Mouse (Mus musculus): ENCODE results near the gene Ccdc194. TPM values are rescaled to one million over a fixed set of nuclear protein-coding genes. Genes with fewer than 3 reads are reported as not detected.

The Ccdc194 gene
- polyA plus RNA-seq, 1 experiment from 2014 or later: 0.67 TPM

- no peaks in the 10 kb centered on the region for H3K9me3 ChIP-seq (replicated peaks)
- H3K4me2 ChIP-seq (replicated peaks): no peak overlapping the region
- H3K27ac ChIP-seq: no peak overlapping the region
- H3K4me1 ChIP-seq: peaks cover 16% of the 10 kb centered on the region
- H3K9ac ChIP-seq: no peak overlapping the region
- no peaks in the 10 kb centered on the region for H3K36me3 ChIP-seq
- ATAC-seq (ENCODE audit: low FRiP score): no peak
- 94% methylated on average over 4 of the region's 4 CpGs for WGBS
- H3K4me3 ChIP-seq: no peak overlapping the region
- peaks cover 88% of the 10 kb centered on the region for H3K27me3 ChIP-seq
These were observed 38.5 kb upstream of the Ccdc194 start for GRCm38 (mm10) chr8:71563992-71564391.

- H3K27me3 ChIP-seq: peaks cover 88% of the 10 kb centered on the region
- 0 out of 2 replicates have a peak, but pooled peaks have one; percentile 21 for ATAC-seq (ENCODE audit: low FRiP score)
- H3K4me3 ChIP-seq: peak overlapping the region; percentile 18; the same call in 1 of the 2 replicates
- H3K36me3 ChIP-seq: no peaks in the 10 kb centered on the region
- no peaks in the 10 kb centered on the region for H3K9me3 ChIP-seq (replicated peaks)
- no peak overlapping the region for H3K27ac ChIP-seq
- no peak overlapping the region for H3K9ac ChIP-seq
- H3K4me1 ChIP-seq: peaks cover 13% of the 10 kb centered on the region; the same call in 1 of the 2 replicates
- peak overlapping the region; percentile 42 for H3K4me2 ChIP-seq (replicated peaks)
- WGBS: 1% methylated on average over 33 of the region's 33 CpGs
These were observed 37.2 kb upstream of the Ccdc194 start for GRCm38 (mm10) chr8:71562751-71563150.

- H3K36me3 ChIP-seq: no peaks in the 10 kb centered on the region
- H3K27ac ChIP-seq: no peak overlapping the region
- H3K27me3 ChIP-seq: peaks cover 92% of the 10 kb centered on the region
- 5% methylated on average over 15 of the region's 15 CpGs for WGBS
- H3K4me3 ChIP-seq: no peak overlapping the region
- peaks cover 13% of the 10 kb centered on the region; the same call in 1 of the 2 replicates for H3K4me1 ChIP-seq
- H3K4me2 ChIP-seq (replicated peaks): no peak overlapping the region
- H3K9me3 ChIP-seq (replicated peaks): no peaks in the 10 kb centered on the region
- H3K9ac ChIP-seq: no peak overlapping the region
- 0 out of 2 replicates have a peak, but pooled peaks have one; percentile 46 for ATAC-seq (ENCODE audit: low FRiP score)
These were observed 35.9 kb upstream of the Ccdc194 start for GRCm38 (mm10) chr8:71561401-71561800.

- Histone ChIP-seq H3K4me3 (no peak overlapping the region), H3K9me3 (replicated peaks) (no peaks in the 10 kb centered on the region), H3K27me3 (peaks cover 93% of the 10 kb centered on the region), H3K27ac (no peak overlapping the region), H3K36me3 (no peaks in the 10 kb centered on the region), H3K4me2 (replicated peaks) (no peak overlapping the region), H3K9ac (no peak overlapping the region), H3K4me1 (peaks cover 13% of the 10 kb centered on the region; the same call in 1 of the 2 replicates)
- no peak for ATAC-seq (ENCODE audit: low FRiP score)
- 90% methylated on average over 5 of the region's 5 CpGs for WGBS
These were observed 35.3 kb upstream of the Ccdc194 start for GRCm38 (mm10) chr8:71560765-71561164.

- H3K9ac ChIP-seq: no peak overlapping the region
- WGBS: 86% methylated on average over 3 of the region's 3 CpGs
- no peaks in the 10 kb centered on the region for H3K9me3 ChIP-seq (replicated peaks)
- no peak overlapping the region for H3K27ac ChIP-seq
- no peak overlapping the region for H3K4me2 ChIP-seq (replicated peaks)
- no peak overlapping the region for H3K4me3 ChIP-seq
- H3K36me3 ChIP-seq: no peaks in the 10 kb centered on the region
- peaks cover 96% of the 10 kb centered on the region for H3K27me3 ChIP-seq
- ATAC-seq (ENCODE audit: low FRiP score): no peak
- peaks cover 13% of the 10 kb centered on the region; the same call in 1 of the 2 replicates for H3K4me1 ChIP-seq
These were observed 34.6 kb upstream of the Ccdc194 start for GRCm38 (mm10) chr8:71560071-71560470.

- no peak for ATAC-seq (ENCODE audit: low FRiP score)
- H3K9ac ChIP-seq: no peak overlapping the region
These were observed 33.6 kb upstream of the Ccdc194 start for GRCm38 (mm10) chr8:71558958-71559690.

GRCm38 (mm10) chr8:71558071-71558957 is 32.8 kb upstream of the Ccdc194 start, which contains the start of gene Tmem221:
Gene Tmem221, minus strand, starts transcription at chr8:71558871.
- Histone ChIP-seq H3K27ac (no peak within 1 kb of the TSS), H3K9me3 (replicated peaks) (no peaks in the 10 kb centered on the region), H3K36me3 (no peaks in the 10 kb centered on the region), H3K4me1 (peaks cover 13% of the 10 kb centered on the region; the same call in 1 of the 2 replicates), H3K4me2 (replicated peaks) (peak within 1 kb of the TSS; percentile 35), H3K27me3 (peaks cover 88% of the 10 kb centered on the region), H3K9ac (no peak within 1 kb of the TSS), H3K4me3 (peak within 1 kb of the TSS; percentile 10)
- no peak for ATAC-seq (ENCODE audit: low FRiP score)
- 3% methylated on average over 70 of the region's 70 CpGs for WGBS

More at GRCm38 (mm10) chr8:71558958-71559690, 33.6 kb upstream of the Ccdc194 start:
- Histone ChIP-seq H3K9me3 (replicated peaks) (no peaks in the 10 kb centered on the region), H3K36me3 (no peaks in the 10 kb centered on the region), H3K27ac (no peak overlapping the region), H3K27me3 (peaks cover 91% of the 10 kb centered on the region), H3K4me2 (replicated peaks) (peak overlapping the region; percentile 35), H3K4me1 (peaks cover 13% of the 10 kb centered on the region; the same call in 1 of the 2 replicates), H3K4me3 (peak overlapping the region; percentile 10)
- WGBS: 2% methylated on average over 24 of the region's 24 CpGs

GRCm38 (mm10) chr8:71554644-71555043 is 29.1 kb upstream of the Ccdc194 start:
- no peak overlapping the region for H3K9ac ChIP-seq
- H3K27me3 ChIP-seq: peaks cover 51% of the 10 kb centered on the region
- no peak overlapping the region for H3K4me2 ChIP-seq (replicated peaks)
- WGBS: 100% methylated on average over 2 of the region's 2 CpGs
- no peaks in the 10 kb centered on the region for H3K36me3 ChIP-seq
- H3K27ac ChIP-seq: no peak overlapping the region
- H3K4me3 ChIP-seq: no peak overlapping the region
- no peaks in the 10 kb centered on the region for H3K9me3 ChIP-seq (replicated peaks)
- 0 out of 2 replicates have a peak, but pooled peaks cover 5% of the 10 kb centered on the region for H3K4me1 ChIP-seq
- no peak for ATAC-seq (ENCODE audit: low FRiP score)

- peaks cover 45% of the 10 kb centered on the region for H3K27me3 ChIP-seq
- no peaks in the 10 kb centered on the region for H3K9me3 ChIP-seq (replicated peaks)
These were observed 28.5 kb upstream of the Ccdc194 start for GRCm38 (mm10) chr8:71554001-71554400.

GRCm38 (mm10) chr8:71552770-71553169 is 27.3 kb upstream of the Ccdc194 start:
- ATAC-seq (ENCODE audit: low FRiP score): no peak

More at GRCm38 (mm10) chr8:71554001-71554400, 28.5 kb upstream of the Ccdc194 start:
- no peak overlapping the region for H3K9ac ChIP-seq
- ATAC-seq (ENCODE audit: low FRiP score): no peak
- H3K4me3 ChIP-seq: no peak overlapping the region
- 66% methylated on average over 6 of the region's 6 CpGs for WGBS
- H3K4me1 ChIP-seq: 0 out of 2 replicates have a peak, but pooled peaks cover 3% of the 10 kb centered on the region
- no peak overlapping the region for H3K27ac ChIP-seq
- no peak overlapping the region for H3K4me2 ChIP-seq (replicated peaks)
- no peaks in the 10 kb centered on the region for H3K36me3 ChIP-seq

GRCm38 (mm10) chr8:71550754-71551153 is 25.2 kb upstream of the Ccdc194 start:
- no peak overlapping the region for H3K4me2 ChIP-seq (replicated peaks)
- WGBS: 74% methylated on average over 7 of the region's 7 CpGs
- H3K4me3 ChIP-seq: no peak overlapping the region
- H3K27ac ChIP-seq: no peak overlapping the region
- H3K9me3 ChIP-seq (replicated peaks): no peaks in the 10 kb centered on the region
- ATAC-seq (ENCODE audit: low FRiP score): no peak
- peaks cover 12% of the 10 kb centered on the region for H3K27me3 ChIP-seq
- peaks cover 28% of the 10 kb centered on the region for H3K36me3 ChIP-seq
- no peaks in the 10 kb centered on the region for H3K4me1 ChIP-seq
- H3K9ac ChIP-seq: no peak overlapping the region

More at GRCm38 (mm10) chr8:71552770-71553169, 27.3 kb upstream of the Ccdc194 start:
- 63% methylated on average over 6 of the region's 6 CpGs for WGBS
- no peaks in the 10 kb centered on the region for H3K4me1 ChIP-seq
- H3K36me3 ChIP-seq: peaks cover 9% of the 10 kb centered on the region
- H3K27ac ChIP-seq: no peak overlapping the region
- peaks cover 33% of the 10 kb centered on the region for H3K27me3 ChIP-seq
- no peak overlapping the region for H3K9ac ChIP-seq
- H3K4me3 ChIP-seq: no peak overlapping the region
- no peak overlapping the region for H3K4me2 ChIP-seq (replicated peaks)
- no peaks in the 10 kb centered on the region for H3K9me3 ChIP-seq (replicated peaks)

- Histone ChIP-seq H3K9ac (no peak overlapping the region), H3K36me3 (peaks cover 35% of the 10 kb centered on the region), H3K27ac (no peak overlapping the region), H3K4me2 (replicated peaks) (no peak overlapping the region), H3K4me3 (no peak overlapping the region), H3K27me3 (no peaks in the 10 kb centered on the region), H3K4me1 (peaks cover 8% of the 10 kb centered on the region), H3K9me3 (replicated peaks) (no peaks in the 10 kb centered on the region)
- no peak for ATAC-seq (ENCODE audit: low FRiP score)
- WGBS: 87% methylated on average over 7 of the region's 7 CpGs
These were observed 22.1 kb upstream of the Ccdc194 start for GRCm38 (mm10) chr8:71547590-71547989.
